Mouse (Mus musculus): ENCODE data around the gene Pkhd1. TPM values are rescaled to one million over a fixed set of nuclear protein-coding genes. Genes with fewer than 3 reads are reported as not detected.
"Not testable (repeated sequence)": the region's sequence is repeated elsewhere in the genome, so short reads cannot be mapped to it uniquely, and the experiment has no call there.

Pkhd1 gene
- polyA plus RNA-seq, 1 experiment from 2014 or later: not detected

GRCm38 (mm10) chr1:20470317-20470716, 147.5 kb downstream of the Pkhd1 start:
- H3K36me3 ChIP-seq (ENCODE audit: control insufficient read depth, insufficient read depth, low read length): no peaks in the 10 kb centered on the region
- H3K27me3 ChIP-seq (ENCODE audit: control insufficient read depth, insufficient read depth, low read length): no peaks in the 10 kb centered on the region
- H3K9ac ChIP-seq (ENCODE audit: low read length): no peak overlapping the region
- no peaks in the 10 kb centered on the region for H3K9me3 ChIP-seq (ENCODE audit: control insufficient read depth, low read length)
- peak; percentile 19; the same call in 1 of the 2 replicates for ATAC-seq (ENCODE audit: low FRiP score)
- H3K4me3 ChIP-seq (ENCODE audit: low read depth, low read length): no peak overlapping the region
- WGBS: 86% methylated on average over 6 of the region's 6 CpGs
- H3K4me1 ChIP-seq (ENCODE audit: control insufficient read depth, insufficient read depth, low read length): no peaks in the 10 kb centered on the region
- H3K27ac ChIP-seq (ENCODE audit: low read depth, low read length): no peak overlapping the region
- no peak overlapping the region for H3K4me2 ChIP-seq
- DNase-seq (ENCODE audit: low spot score, missing footprints): no peak

GRCm38 (mm10) chr1:20466481-20466880, 151.4 kb downstream of the Pkhd1 start:
- H3K9me3 ChIP-seq (ENCODE audit: control insufficient read depth, low read length): no peaks in the 10 kb centered on the region
- H3K9ac ChIP-seq (ENCODE audit: low read length): no peak overlapping the region
- no peaks in the 10 kb centered on the region for H3K4me1 ChIP-seq (ENCODE audit: control insufficient read depth, insufficient read depth, low read length)
- no peak overlapping the region for H3K4me3 ChIP-seq (ENCODE audit: low read depth, low read length)
- no peaks in the 10 kb centered on the region for H3K27me3 ChIP-seq (ENCODE audit: control insufficient read depth, insufficient read depth, low read length)
- DNase-seq (ENCODE audit: low spot score, missing footprints) (no peak), ATAC-seq (ENCODE audit: low FRiP score) (no peak)
- 68% methylated on average over 4 of the region's 4 CpGs for WGBS
- H3K27ac ChIP-seq (ENCODE audit: low read depth, low read length): no peak overlapping the region
- H3K4me2 ChIP-seq: no peak overlapping the region
- H3K36me3 ChIP-seq (ENCODE audit: control insufficient read depth, insufficient read depth, low read length): no peaks in the 10 kb centered on the region

GRCm38 (mm10) chr1:20454621-20455020, 163.2 kb downstream of the Pkhd1 start:
- no peak for ATAC-seq (ENCODE audit: low FRiP score)
- H3K9ac ChIP-seq (ENCODE audit: low read length): no peak overlapping the region

GRCm38 (mm10) chr1:20450074-20450473, 167.8 kb downstream of the Pkhd1 start:
- peak; percentile 93 for DNase-seq (ENCODE audit: low spot score, missing footprints)
- no peaks in the 10 kb centered on the region for H3K36me3 ChIP-seq (ENCODE audit: control insufficient read depth, insufficient read depth, low read length)
- no peaks in the 10 kb centered on the region for H3K9me3 ChIP-seq (ENCODE audit: control insufficient read depth, low read length)
- no peak overlapping the region for H3K4me2 ChIP-seq
- no peaks in the 10 kb centered on the region for H3K27me3 ChIP-seq (ENCODE audit: control insufficient read depth, insufficient read depth, low read length)
- H3K9ac ChIP-seq (ENCODE audit: low read length): no peak overlapping the region
- H3K4me1 ChIP-seq (ENCODE audit: control insufficient read depth, insufficient read depth, low read length): no peaks in the 10 kb centered on the region
- no peak overlapping the region for H3K27ac ChIP-seq (ENCODE audit: low read depth, low read length)
- ATAC-seq (ENCODE audit: low FRiP score): peak; percentile 85
- no peak overlapping the region for H3K4me3 ChIP-seq (ENCODE audit: low read depth, low read length)
- WGBS: 19% methylated on average over 10 of the region's 10 CpGs

More at GRCm38 (mm10) chr1:20454621-20455020, 163.2 kb downstream of the Pkhd1 start:
- 71% methylated on average over 1 of the region's 1 CpGs for WGBS
- H3K36me3 ChIP-seq (ENCODE audit: control insufficient read depth, insufficient read depth, low read length): no peaks in the 10 kb centered on the region
- no peaks in the 10 kb centered on the region for H3K27me3 ChIP-seq (ENCODE audit: control insufficient read depth, insufficient read depth, low read length)
- H3K27ac ChIP-seq (ENCODE audit: low read depth, low read length): no peak overlapping the region
- DNase-seq (ENCODE audit: low spot score, missing footprints): no peak
- no peaks in the 10 kb centered on the region for H3K9me3 ChIP-seq (ENCODE audit: control insufficient read depth, low read length)
- H3K4me3 ChIP-seq (ENCODE audit: low read depth, low read length): no peak overlapping the region
- H3K4me1 ChIP-seq (ENCODE audit: control insufficient read depth, insufficient read depth, low read length): no peaks in the 10 kb centered on the region
- H3K4me2 ChIP-seq: no peak overlapping the region

- not testable (repeated sequence) for H3K27ac ChIP-seq (ENCODE audit: low read depth, low read length); ATAC-seq (ENCODE audit: low FRiP score); H3K4me1 ChIP-seq (ENCODE audit: control insufficient read depth, insufficient read depth, low read length); H3K4me2 ChIP-seq; H3K4me3 ChIP-seq (ENCODE audit: low read depth, low read length); H3K9me3 ChIP-seq (ENCODE audit: control insufficient read depth, low read length); DNase-seq (ENCODE audit: low spot score, missing footprints); H3K36me3 ChIP-seq (ENCODE audit: control insufficient read depth, insufficient read depth, low read length); H3K27me3 ChIP-seq (ENCODE audit: control insufficient read depth, insufficient read depth, low read length); H3K9ac ChIP-seq (ENCODE audit: low read length)
- WGBS: 93% methylated on average over 16 of the region's 16 CpGs
Observed at GRCm38 (mm10) chr1:20432026-20432425, 185.8 kb downstream of the Pkhd1 start.

GRCm38 (mm10) chr1:20429056-20429394, 188.8 kb downstream of the Pkhd1 start:
- H3K4me2 ChIP-seq: no peak overlapping the region
- H3K36me3 ChIP-seq (ENCODE audit: control insufficient read depth, insufficient read depth, low read length): no peaks in the 10 kb centered on the region
- H3K27me3 ChIP-seq (ENCODE audit: control insufficient read depth, insufficient read depth, low read length): no peaks in the 10 kb centered on the region
- ATAC-seq (ENCODE audit: low FRiP score): no peak
- H3K27ac ChIP-seq (ENCODE audit: low read depth, low read length): no peak overlapping the region
- 76% methylated on average over 3 of the region's 3 CpGs for WGBS
- H3K9ac ChIP-seq (ENCODE audit: low read length): no peak overlapping the region
- no peak for DNase-seq (ENCODE audit: low spot score, missing footprints)
- H3K4me3 ChIP-seq (ENCODE audit: low read depth, low read length): no peak overlapping the region
- no peaks in the 10 kb centered on the region for H3K9me3 ChIP-seq (ENCODE audit: control insufficient read depth, low read length)
- H3K4me1 ChIP-seq (ENCODE audit: control insufficient read depth, insufficient read depth, low read length): peaks cover 3% of the 10 kb centered on the region; the same call in 1 of the 2 replicates

- H3K9ac ChIP-seq (ENCODE audit: low read length): no peak overlapping the region
- H3K4me1 ChIP-seq (ENCODE audit: control insufficient read depth, insufficient read depth, low read length): peaks cover 3% of the 10 kb centered on the region; the same call in 1 of the 2 replicates
- no peak overlapping the region for H3K4me3 ChIP-seq (ENCODE audit: low read depth, low read length)
- WGBS: 35% methylated on average over 12 of the region's 12 CpGs
- peak; percentile 88 for ATAC-seq (ENCODE audit: low FRiP score)
- H3K27me3 ChIP-seq (ENCODE audit: control insufficient read depth, insufficient read depth, low read length): no peaks in the 10 kb centered on the region
- peak; percentile 89 for DNase-seq (ENCODE audit: low spot score, missing footprints)
- no peak overlapping the region for H3K27ac ChIP-seq (ENCODE audit: low read depth, low read length)
- no peaks in the 10 kb centered on the region for H3K36me3 ChIP-seq (ENCODE audit: control insufficient read depth, insufficient read depth, low read length)
- peak overlapping the region; percentile 4; the same call in 1 of the 2 replicates for H3K4me2 ChIP-seq
- H3K9me3 ChIP-seq (ENCODE audit: control insufficient read depth, low read length): no peaks in the 10 kb centered on the region
Observed at GRCm38 (mm10) chr1:20428370-20429055, 189.4 kb downstream of the Pkhd1 start.

GRCm38 (mm10) chr1:20409411-20409967, 208.4 kb downstream of the Pkhd1 start:
- Histone ChIP-seq H3K4me2 (no peak overlapping the region), H3K27ac (ENCODE audit: low read depth, low read length) (no peak overlapping the region), H3K4me3 (ENCODE audit: low read depth, low read length) (no peak overlapping the region), H3K9me3 (ENCODE audit: control insufficient read depth, low read length) (no peaks in the 10 kb centered on the region), H3K4me1 (ENCODE audit: control insufficient read depth, insufficient read depth, low read length) (no peaks in the 10 kb centered on the region), H3K27me3 (ENCODE audit: control insufficient read depth, insufficient read depth, low read length) (no peaks in the 10 kb centered on the region), H3K9ac (ENCODE audit: low read length) (no peak overlapping the region), H3K36me3 (ENCODE audit: control insufficient read depth, insufficient read depth, low read length) (no peaks in the 10 kb centered on the region)
- DNase-seq (ENCODE audit: low spot score, missing footprints) (no peak), ATAC-seq (ENCODE audit: low FRiP score) (no peak)
- WGBS: 71% methylated on average over 5 of the region's 5 CpGs

GRCm38 (mm10) chr1:20398319-20398718, 219.5 kb downstream of the Pkhd1 start:
- Histone ChIP-seq H3K9ac (ENCODE audit: low read length) (no peak overlapping the region), H3K4me3 (ENCODE audit: low read depth, low read length) (no peak overlapping the region), H3K4me2 (no peak overlapping the region), H3K27me3 (ENCODE audit: control insufficient read depth, insufficient read depth, low read length) (no peaks in the 10 kb centered on the region), H3K4me1 (ENCODE audit: control insufficient read depth, insufficient read depth, low read length) (no peaks in the 10 kb centered on the region), H3K27ac (ENCODE audit: low read depth, low read length) (no peak overlapping the region), H3K9me3 (ENCODE audit: control insufficient read depth, low read length) (no peaks in the 10 kb centered on the region), H3K36me3 (ENCODE audit: control insufficient read depth, insufficient read depth, low read length) (no peaks in the 10 kb centered on the region)
- 73% methylated on average over 4 of the region's 4 CpGs for WGBS
- ATAC-seq (ENCODE audit: low FRiP score) (no peak), DNase-seq (ENCODE audit: low spot score, missing footprints) (no peak)

Data from midbrain, embryonic 11.5 days (tissue).